Comparison of ENCODE assay signal across 7 mouse cellular contexts in genomic region chr9:111916684-111917535, GRCm38 (mm10).
A peak's percentile ranks its signal among the peaks of the same experiment; 100 is the strongest.
DNase-seq lines count a peak whose midpoint lies in the region; ATAC-seq and TF ChIP-seq lines count a peak whose summit lies in the region.

No protein-coding gene starts in this region.

- no peak for ATAC-seq in lung, postnatal 0 days

- no peak overlapping the region for H3K27ac ChIP-seq in lung, postnatal 0 days (ENCODE audit: low read length)

- H3K27me3 ChIP-seq in lung, postnatal 0 days (replicated peaks; ENCODE audit: insufficient read depth, low read length) = no peaks in the 10 kb centered on the region

- 33% methylated on average over 17 of the region's 17 CpGs for WGBS in lung, postnatal 0 days

- H3K4me1 ChIP-seq in lung, postnatal 0 days (ENCODE audit: insufficient read depth, low read depth, low read length) = no peaks in the 10 kb centered on the region

- no peak for TF ChIP-seq EP300 in lung, postnatal 0 days (IDR thresholded peaks at IDR 0.05)

- H3K36me3 ChIP-seq in lung, postnatal 0 days (ENCODE audit: insufficient read depth, low read length) = no peaks in the 10 kb centered on the region

- DNase-seq in urinary bladder, postnatal 14 days (ENCODE audit: low spot score) = peak; percentile 23
- no peak for DNase-seq in urinary bladder, postnatal 10 days (ENCODE audit: low spot score)
- DNase-seq in cerebellum, postnatal 10 days = peak; percentile 85 to 86
- DNase-seq in frontal cortex, postnatal 25 days (ENCODE audit: low spot score in 2 of 2) = peak; percentile 10 to 38
- DNase-seq in kidney, adult 8-10 months = peak; percentile 2 to 4
- peak; percentile 29 for DNase-seq in lung, postnatal 0 days (ENCODE audit: low spot score)
- DNase-seq in right cerebral cortex, postnatal 14 days = peak; percentile 62

- H3K4me3 ChIP-seq in lung, postnatal 0 days (ENCODE audit: low read depth, low read length) = no peak overlapping the region

- no peak overlapping the region for H3K4me2 ChIP-seq in lung, postnatal 0 days (replicated peaks; ENCODE audit: low read depth, low read length)

- H3K9ac ChIP-seq in lung, postnatal 0 days (replicated peaks; ENCODE audit: low read depth) = no peak overlapping the region

- peak; percentile 70 for TF ChIP-seq CTCF in lung, postnatal 0 days (IDR thresholded peaks at IDR 0.05)

- no peaks in the 10 kb centered on the region for H3K9me3 ChIP-seq in lung, postnatal 0 days (ENCODE audit: low read length)
